Mouse (Mus musculus): Measurements from ENCODE around the gene Olfr967. TPM values are rescaled to one million over a fixed set of nuclear protein-coding genes. Genes with fewer than 3 reads are reported as not detected.
A peak's percentile ranks its signal among the peaks of the same experiment; 100 is the strongest.
"Not testable (repeated sequence)": the region's sequence is repeated elsewhere in the genome, so short reads cannot be mapped to it uniquely, and the experiment has no call there.

The Olfr967 gene
- polyA plus RNA-seq (2015; fragmentation: Nextera tagmentation; extraction: Ambion mirVana), result not detected in 2 replicates

DNA sequence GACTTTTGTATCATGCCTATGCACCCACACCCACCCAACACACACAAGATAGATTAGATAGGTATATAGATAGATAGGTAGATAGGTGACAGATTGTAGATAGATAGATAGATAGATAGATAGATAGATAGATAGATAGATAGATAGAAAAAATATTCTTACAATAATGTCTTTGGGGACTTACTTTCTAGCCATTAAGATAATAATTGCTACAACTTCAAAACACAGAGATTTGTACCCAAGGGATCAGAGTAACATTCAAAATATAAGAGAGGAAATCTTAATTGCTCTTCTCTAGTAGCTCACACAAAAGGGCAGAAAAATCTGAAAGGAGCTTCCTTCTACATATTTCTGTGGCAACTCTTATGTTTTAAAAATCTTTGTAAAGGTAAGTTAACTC, at the start of gene Olfr967:
Olfr967 (plus strand) TSS at position 301 of the 400 bp plus-strand sequence.
- Histone ChIP-seq H3K27ac (replicated peaks) (no peak within 1 kb of the TSS), H3K4me1 (replicated peaks) (no peaks in the 10 kb centered on the region), H3K9me3 (no peaks in the 10 kb centered on the region), H3K27me3 (no peaks in the 10 kb centered on the region), H3K36me3 (no peaks in the 10 kb centered on the region), H3K9ac (no peak within 1 kb of the TSS), H3K4me3 (no peak within 1 kb of the TSS), H3K4me2 (no peak within 1 kb of the TSS)
- no peak for ATAC-seq (ENCODE audit: low read depth)

DNA sequence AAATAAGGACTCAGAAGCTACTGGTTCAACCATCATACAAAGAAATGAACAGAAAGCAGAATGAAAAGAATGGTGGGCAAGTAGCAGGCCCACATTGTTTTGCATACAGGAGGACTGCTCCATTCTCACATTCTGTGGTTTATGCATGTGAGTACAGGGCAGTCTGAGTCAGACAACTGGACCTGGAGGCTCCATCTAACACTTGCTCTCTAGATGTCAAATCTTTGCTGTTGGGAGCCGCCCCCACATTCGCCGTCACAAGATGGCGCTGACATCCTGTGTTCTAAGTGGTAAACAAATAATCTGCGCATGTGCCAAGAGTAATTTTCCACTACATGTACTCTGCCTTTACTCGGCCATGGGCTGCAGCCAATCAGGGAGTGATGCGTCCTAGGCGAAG, 44.9 kb upstream of the Olfr967 start:
- not testable (repeated sequence) for H3K4me3 ChIP-seq; H3K27ac ChIP-seq (replicated peaks); H3K9me3 ChIP-seq; H3K4me2 ChIP-seq; H3K27me3 ChIP-seq; ATAC-seq (ENCODE audit: low read depth); H3K4me1 ChIP-seq (replicated peaks); H3K9ac ChIP-seq; H3K36me3 ChIP-seq
- 89% methylated on average over 7 of the region's 8 CpGs for WGBS

DNA sequence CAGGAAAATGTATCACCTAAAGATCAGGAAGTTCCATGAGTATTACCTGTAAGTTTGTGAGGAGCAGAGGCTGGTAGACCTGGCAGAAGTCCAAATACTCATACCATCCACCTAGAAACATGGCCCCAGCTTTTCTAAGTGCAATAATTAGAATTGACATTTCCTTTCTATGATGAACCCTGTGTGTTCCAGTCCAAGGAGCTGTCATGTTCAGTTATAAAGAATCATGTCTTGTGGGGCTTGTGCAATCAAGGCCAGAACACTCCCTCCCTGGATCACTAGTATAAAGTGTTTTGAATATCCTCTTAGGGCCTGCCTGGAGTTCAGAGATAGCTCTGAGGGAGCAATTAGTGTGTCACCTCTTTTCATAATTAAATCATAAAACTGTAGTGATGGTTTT, 39.0 kb upstream of the Olfr967 start, which contains the start of gene Olfr149:
Olfr149 (minus strand) TSS at position 101 of the 400 bp plus-strand sequence.
- Histone ChIP-seq H3K36me3 (no peaks in the 10 kb centered on the region), H3K4me2 (no peak within 1 kb of the TSS), H3K4me1 (replicated peaks) (no peaks in the 10 kb centered on the region), H3K4me3 (no peak within 1 kb of the TSS), H3K27ac (replicated peaks) (no peak within 1 kb of the TSS), H3K9me3 (no peaks in the 10 kb centered on the region), H3K9ac (no peak within 1 kb of the TSS), H3K27me3 (no peaks in the 10 kb centered on the region)
- ATAC-seq (ENCODE audit: low read depth), result no peak

DNA sequence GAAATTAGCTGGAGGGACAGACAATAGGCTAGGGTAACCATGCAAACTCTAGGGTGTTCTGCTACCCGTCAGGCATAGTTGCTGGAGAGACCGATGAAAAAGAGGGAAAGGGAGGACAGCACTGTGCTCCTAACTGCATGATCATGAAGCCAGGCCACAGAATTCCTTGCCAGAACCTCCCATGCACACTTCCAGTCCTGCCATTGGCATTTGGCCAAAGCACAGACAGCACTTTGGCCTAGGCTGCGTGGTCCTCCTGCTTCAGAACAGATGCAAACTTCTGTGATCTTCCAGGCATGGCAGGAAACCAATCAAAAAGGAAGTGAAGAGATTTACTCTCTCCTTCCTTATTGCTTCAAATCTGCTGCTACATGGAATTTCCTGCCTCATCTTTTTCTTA, 37.1 kb upstream of the Olfr967 start:
- Histone ChIP-seq H3K4me2 (no peak overlapping the region), H3K4me3 (no peak overlapping the region), H3K4me1 (replicated peaks) (no peaks in the 10 kb centered on the region), H3K9me3 (no peaks in the 10 kb centered on the region), H3K9ac (no peak overlapping the region), H3K36me3 (no peaks in the 10 kb centered on the region), H3K27ac (replicated peaks) (no peak overlapping the region), H3K27me3 (no peaks in the 10 kb centered on the region)
- 73% methylated on average over 3 of the region's 3 CpGs for WGBS
- no peak for ATAC-seq (ENCODE audit: low read depth)

DNA sequence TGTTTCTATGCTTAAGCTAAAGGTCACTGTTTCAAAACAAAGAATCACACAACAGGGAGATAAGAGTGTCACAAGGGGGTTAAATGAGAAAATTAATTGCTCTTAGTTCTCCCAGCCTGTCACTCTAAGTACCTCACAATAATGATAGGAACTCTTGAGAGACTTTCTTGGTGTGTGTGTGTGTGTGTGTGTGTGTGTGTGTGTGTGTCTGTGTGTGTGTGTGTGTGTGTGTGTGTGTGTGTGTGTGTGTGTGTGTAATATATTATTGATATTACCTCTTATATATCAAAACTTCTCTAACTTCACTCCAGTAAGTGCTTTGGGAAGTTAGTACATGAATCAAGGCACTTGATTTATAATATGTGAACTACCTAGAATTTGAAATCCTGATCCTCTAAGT, 35.0 kb upstream of the Olfr967 start, which contains the start of gene Olfr965:
Olfr965 (plus strand) TSS at position 301 of the 400 bp plus-strand sequence.
- no peak within 1 kb of the TSS for H3K9ac ChIP-seq
- H3K27me3 ChIP-seq, result no peaks in the 10 kb centered on the region
- no peak within 1 kb of the TSS for H3K4me3 ChIP-seq
- ATAC-seq (ENCODE audit: low read depth), result no peak
- H3K27ac ChIP-seq (replicated peaks), result no peak within 1 kb of the TSS
- no peak within 1 kb of the TSS for H3K4me2 ChIP-seq
- no peaks in the 10 kb centered on the region for H3K36me3 ChIP-seq
- no peaks in the 10 kb centered on the region for H3K9me3 ChIP-seq
- H3K4me1 ChIP-seq (replicated peaks), result no peaks in the 10 kb centered on the region

DNA sequence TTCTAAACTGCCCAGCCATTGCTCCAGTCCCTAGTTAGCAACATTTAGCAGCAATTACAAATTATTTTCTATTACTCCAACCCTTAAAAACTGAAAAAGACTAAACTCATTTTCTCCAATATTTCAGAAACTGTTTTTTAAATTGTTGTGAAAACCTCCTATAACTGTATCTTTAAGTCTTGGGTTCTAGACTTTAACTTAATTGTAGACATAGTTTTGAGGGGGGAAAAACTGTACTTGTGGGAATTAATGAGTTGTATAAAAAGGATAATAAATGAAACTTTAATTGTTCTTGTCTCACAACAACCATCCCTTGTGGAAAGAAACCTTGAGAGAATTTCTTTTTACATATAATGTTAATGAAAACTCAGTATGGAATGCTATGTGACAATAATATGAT, 15.4 kb upstream of the Olfr967 start, which contains the start of gene Olfr150:
Olfr150 (plus strand) TSS at position 301 of the 400 bp plus-strand sequence.
- Histone ChIP-seq H3K36me3 (no peaks in the 10 kb centered on the region), H3K4me3 (no peak within 1 kb of the TSS), H3K4me1 (replicated peaks) (no peaks in the 10 kb centered on the region), H3K27ac (replicated peaks) (no peak within 1 kb of the TSS), H3K27me3 (no peaks in the 10 kb centered on the region), H3K9ac (no peak within 1 kb of the TSS), H3K4me2 (no peak within 1 kb of the TSS), H3K9me3 (no peaks in the 10 kb centered on the region)
- ATAC-seq (ENCODE audit: low read depth), result no peak

DNA sequence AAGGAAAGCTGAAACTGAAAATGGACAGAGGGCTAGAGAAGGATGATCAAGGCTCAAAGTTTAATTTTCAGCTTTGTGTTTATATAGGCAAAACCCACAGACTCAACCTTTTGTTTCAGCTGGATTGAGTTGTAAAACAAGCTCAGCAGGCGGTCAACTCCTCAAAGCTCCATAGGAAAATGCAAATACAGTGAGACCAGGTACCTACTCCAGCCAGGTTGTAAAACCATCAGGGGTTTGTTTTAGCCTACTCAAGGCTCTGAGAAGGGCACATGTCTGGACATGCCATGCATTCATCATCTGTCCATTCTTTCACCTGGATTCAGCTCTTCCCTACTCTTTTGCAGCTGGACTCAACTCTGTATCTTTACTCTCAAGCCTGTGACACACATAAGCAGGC, 5.3 kb upstream of the Olfr967 start:
- Histone ChIP-seq H3K27me3 (no peaks in the 10 kb centered on the region), H3K4me1 (replicated peaks) (no peaks in the 10 kb centered on the region), H3K9me3 (no peaks in the 10 kb centered on the region), H3K36me3 (no peaks in the 10 kb centered on the region), H3K4me2 (no peak overlapping the region), H3K9ac (no peak overlapping the region), H3K27ac (replicated peaks) (no peak overlapping the region), H3K4me3 (no peak overlapping the region)
- no peak for ATAC-seq (ENCODE audit: low read depth)
- 89% methylated on average over 1 of the region's 1 CpGs for WGBS

DNA sequence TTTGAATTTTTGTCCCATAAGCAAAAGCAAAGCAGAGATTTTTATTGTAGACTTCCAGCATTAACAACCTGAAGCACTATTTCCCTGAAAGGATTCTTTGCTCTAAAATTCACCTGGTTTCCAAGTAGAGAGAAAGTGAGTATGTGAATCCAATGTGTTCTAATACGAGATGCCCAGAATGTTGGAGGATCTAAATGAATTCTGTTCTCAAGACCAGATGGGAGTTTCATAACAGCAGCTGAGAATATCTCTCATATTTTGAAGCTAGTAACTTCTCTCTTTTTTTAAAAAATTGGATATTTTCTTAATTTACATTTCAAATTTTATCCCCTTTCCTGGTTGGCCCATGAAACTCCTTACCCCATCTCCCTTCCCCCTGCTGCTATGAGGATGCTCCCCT, 379 bp downstream of the Olfr967 start:
- no peaks in the 10 kb centered on the region for H3K36me3 ChIP-seq
- 82% methylated on average over 1 of the region's 1 CpGs for WGBS
- no peak overlapping the region for H3K4me2 ChIP-seq
- H3K4me3 ChIP-seq, result no peak overlapping the region
- H3K4me1 ChIP-seq (replicated peaks), result no peaks in the 10 kb centered on the region
- H3K9ac ChIP-seq, result no peak overlapping the region
- H3K27ac ChIP-seq (replicated peaks), result no peak overlapping the region
- ATAC-seq (ENCODE audit: low read depth), result no peak
- no peaks in the 10 kb centered on the region for H3K27me3 ChIP-seq
- no peaks in the 10 kb centered on the region for H3K9me3 ChIP-seq

DNA sequence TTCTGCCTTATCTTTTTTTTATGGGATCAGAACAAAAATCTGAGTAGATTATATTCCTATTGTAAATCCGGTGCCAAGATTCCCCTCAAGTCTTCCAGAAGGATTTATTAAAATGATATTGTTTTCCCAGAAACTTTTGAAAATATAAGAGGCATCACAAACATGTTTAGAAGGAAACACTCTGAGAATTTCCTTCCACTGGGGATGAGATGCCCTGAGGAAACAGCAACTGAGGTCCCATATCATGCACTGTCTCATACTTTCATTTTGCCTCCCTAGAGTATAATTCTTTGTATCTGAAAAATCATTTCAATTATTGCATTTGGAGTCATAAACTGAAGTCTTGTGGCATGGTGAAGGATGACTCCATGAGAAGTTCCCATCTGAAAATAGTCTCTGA, 37.1 kb downstream of the Olfr967 start, which contains the start of gene Olfr968:
Olfr968 (minus strand) TSS at position 101 of the 400 bp plus-strand sequence.
- 86% methylated on average over 1 of the region's 1 CpGs for WGBS
- no peaks in the 10 kb centered on the region for H3K4me1 ChIP-seq (replicated peaks)
- H3K27me3 ChIP-seq, result no peaks in the 10 kb centered on the region
- H3K27ac ChIP-seq (replicated peaks), result no peak within 1 kb of the TSS
- H3K36me3 ChIP-seq, result no peaks in the 10 kb centered on the region
- H3K4me2 ChIP-seq, result no peak within 1 kb of the TSS
- no peak within 1 kb of the TSS for H3K4me3 ChIP-seq
- H3K9ac ChIP-seq, result no peak within 1 kb of the TSS
- ATAC-seq (ENCODE audit: low read depth), result no peak
- no peaks in the 10 kb centered on the region for H3K9me3 ChIP-seq

DNA sequence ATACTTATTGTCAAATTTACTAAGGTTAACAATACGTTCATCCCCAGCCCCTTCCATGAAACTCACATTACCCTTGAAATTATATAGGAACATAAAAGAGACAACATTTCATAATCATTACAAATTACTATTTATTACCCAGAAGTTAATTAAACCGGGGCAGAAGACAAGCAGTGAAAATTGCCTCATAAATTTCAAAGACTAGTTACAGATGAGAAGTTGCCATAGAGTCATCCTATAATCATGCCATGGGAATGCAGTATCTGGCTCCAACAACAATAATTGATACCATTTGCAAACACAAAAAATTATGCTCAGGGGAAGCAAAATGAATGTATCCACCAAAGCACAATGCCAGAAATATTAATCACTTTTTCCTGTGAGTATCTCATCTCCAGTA, 44.5 kb downstream of the Olfr967 start, which contains the start of gene Olfr969:
Olfr969 (plus strand) TSS at position 388 of the 400 bp plus-strand sequence.
- Histone ChIP-seq H3K4me2 (no peak within 1 kb of the TSS), H3K4me1 (replicated peaks) (no peaks in the 10 kb centered on the region), H3K36me3 (no peaks in the 10 kb centered on the region), H3K4me3 (no peak within 1 kb of the TSS), H3K27ac (replicated peaks) (no peak within 1 kb of the TSS), H3K9me3 (no peaks in the 10 kb centered on the region), H3K9ac (no peak within 1 kb of the TSS), H3K27me3 (no peaks in the 10 kb centered on the region)
- 0 out of 2 replicates have a peak, but pooled peaks have one; percentile 50 for ATAC-seq (ENCODE audit: low read depth)
- WGBS, result 48% methylated on average over 2 of the region's 2 CpGs

Other genes starting within 250 kb of the Olfr967 start
- gene Olfr957, start 230.4 kb upstream of the Olfr967 start, polyA plus RNA-seq (2015; fragmentation: Nextera tagmentation; extraction: Ambion mirVana), result not detected in 2 replicates
- not detected in 2 replicates for gene Olfr958, start 192.2 kb upstream of the Olfr967 start, polyA plus RNA-seq (2015; fragmentation: Nextera tagmentation; extraction: Ambion mirVana)
- gene Olfr959, start 170.7 kb upstream of the Olfr967 start, polyA plus RNA-seq (2015; fragmentation: Nextera tagmentation; extraction: Ambion mirVana), result not detected in 2 replicates
- gene AW551984, start 141.8 kb upstream of the Olfr967 start, polyA plus RNA-seq (2015; fragmentation: Nextera tagmentation; extraction: Ambion mirVana), result 60.0 and 67.7 TPM in 2 replicates
- gene Olfr148, start 135.6 kb upstream of the Olfr967 start, polyA plus RNA-seq (2015; fragmentation: Nextera tagmentation; extraction: Ambion mirVana), result not detected in 2 replicates
- not detected in 2 replicates for gene Olfr960, start 124.9 kb upstream of the Olfr967 start, polyA plus RNA-seq (2015; fragmentation: Nextera tagmentation; extraction: Ambion mirVana)
- not detected in 2 replicates for gene Olfr961, start 101.2 kb upstream of the Olfr967 start, polyA plus RNA-seq (2015; fragmentation: Nextera tagmentation; extraction: Ambion mirVana)
- not detected in 2 replicates for gene Olfr963, start 79.0 kb upstream of the Olfr967 start, polyA plus RNA-seq (2015; fragmentation: Nextera tagmentation; extraction: Ambion mirVana)
- gene Olfr149, start 39.1 kb upstream of the Olfr967 start, polyA plus RNA-seq (2015; fragmentation: Nextera tagmentation; extraction: Ambion mirVana), result not detected in 2 replicates
- gene Olfr965, start 34.9 kb upstream of the Olfr967 start, polyA plus RNA-seq (2015; fragmentation: Nextera tagmentation; extraction: Ambion mirVana), result not detected in 2 replicates
- not detected in 2 replicates for gene Olfr150, start 15.3 kb upstream of the Olfr967 start, polyA plus RNA-seq (2015; fragmentation: Nextera tagmentation; extraction: Ambion mirVana)
- not detected in 2 replicates for gene Olfr968, start 37.0 kb downstream of the Olfr967 start, polyA plus RNA-seq (2015; fragmentation: Nextera tagmentation; extraction: Ambion mirVana)
- not detected in 2 replicates for gene Olfr969, start 44.7 kb downstream of the Olfr967 start, polyA plus RNA-seq (2015; fragmentation: Nextera tagmentation; extraction: Ambion mirVana)
- gene Olfr970, start 62.6 kb downstream of the Olfr967 start, polyA plus RNA-seq (2015; fragmentation: Nextera tagmentation; extraction: Ambion mirVana), result not detected in 2 replicates
- gene Olfr971, start 90.6 kb downstream of the Olfr967 start, polyA plus RNA-seq (2015; fragmentation: Nextera tagmentation; extraction: Ambion mirVana), result not detected in 2 replicates
- gene Olfr972, start 120.2 kb downstream of the Olfr967 start, polyA plus RNA-seq (2015; fragmentation: Nextera tagmentation; extraction: Ambion mirVana), result not detected in 2 replicates
- gene Olfr229, start 161.1 kb downstream of the Olfr967 start, polyA plus RNA-seq (2015; fragmentation: Nextera tagmentation; extraction: Ambion mirVana), result not detected in 2 replicates
- gene Olfr974, start 191.3 kb downstream of the Olfr967 start, polyA plus RNA-seq (2015; fragmentation: Nextera tagmentation; extraction: Ambion mirVana), result not detected in 2 replicates
- gene Olfr975, start 205.8 kb downstream of the Olfr967 start, polyA plus RNA-seq (2015; fragmentation: Nextera tagmentation; extraction: Ambion mirVana), result not detected in 2 replicates
- gene Olfr976, start 214.9 kb downstream of the Olfr967 start, polyA plus RNA-seq (2015; fragmentation: Nextera tagmentation; extraction: Ambion mirVana), result not detected in 2 replicates
- not detected in 2 replicates for gene Olfr978, start 245.9 kb downstream of the Olfr967 start, polyA plus RNA-seq (2015; fragmentation: Nextera tagmentation; extraction: Ambion mirVana)

Data from neural tube, embryonic 13.5 days (tissue).